Mouse (Mus musculus) urinary bladder, postnatal 0 days (tissue): Measurements from ENCODE around the gene Morn2. TPM values are rescaled to one million over a fixed set of nuclear protein-coding genes. Genes with fewer than 3 reads are reported as not detected.

Source experiments
- polyA plus RNA-seq: library from polyadenylated mRNA; unstranded; fragments of >200 nt; fragmentation: Nextera tagmentation; extraction: Ambion mirVana; gene quantifications from 2 replicates; pipeline ENCODE4 v1.2.1, GENCODE M21; 2015

Gene Morn2
- polyA plus RNA-seq, result 8.6 and 9.5 TPM in 2 replicates

GRCm38 (mm10) chr17:80290074-80290657 lies at the start of gene Morn2, which contains the start of gene Dhx57:
Morn2 (plus strand) TSS chr17:80290203.
Dhx57 (minus strand) TSS chr17:80290476.

GRCm38 (mm10) chr17:80307251-80307650 lies 17.2 kb downstream of the Morn2 start, which contains the start of gene Arhgef33:
Arhgef33 (plus strand) TSS chr17:80307407.

Other genes with a start within 250 kb of the Morn2 start
- gene Hnrnpll, start 227.9 kb upstream of the Morn2 start, polyA plus RNA-seq, result 23.3 and 28.5 TPM in 2 replicates
- gene Galm, start 162.7 kb upstream of the Morn2 start, polyA plus RNA-seq, result 4.8 and 4.9 TPM in 2 replicates
- 181 and 216 TPM in 2 replicates for gene Srsf7, start 82.9 kb upstream of the Morn2 start, polyA plus RNA-seq
- gene Ttc39d, start 82.7 kb upstream of the Morn2 start, polyA plus RNA-seq, result not detected in 2 replicates
- 17.5 and 18.1 TPM in 2 replicates for gene Gemin6, start 65.8 kb upstream of the Morn2 start, polyA plus RNA-seq
- 5.6 and 6.0 TPM in 2 replicates for gene Dhx57, start 273 bp downstream of the Morn2 start, polyA plus RNA-seq
- 0.88 and 1.1 TPM in 2 replicates for gene Arhgef33, start 17.2 kb downstream of the Morn2 start, polyA plus RNA-seq
- 2.0 TPM in 2 replicates for gene Gm10190, start 83.3 kb downstream of the Morn2 start, polyA plus RNA-seq
- gene Sos1, start 190.2 kb downstream of the Morn2 start, polyA plus RNA-seq, result 1.9 and 2.2 TPM in 2 replicates